Mouse (Mus musculus) bone marrow macrophage, adult 2 months (primary cell): ENCODE data around the gene Scaf11. TPM values are rescaled to one million over a fixed set of nuclear protein-coding genes. Genes with fewer than 3 reads are reported as not detected.

Experiments
- H3K27ac ChIP-seq: 2 replicates; pipeline ENCODE4 v1.5.1; 2012; ENCODE audit warnings: low read depth, low read length; ENCODE audit not compliant: insufficient read depth
- H3K4me1 ChIP-seq: 2 replicates; pipeline ENCODE4 v1.6.1; 2012; ENCODE audit warnings: low read length; ENCODE audit not compliant: control insufficient read depth, insufficient read depth
- H3K4me3 ChIP-seq: 2 replicates; pipeline ENCODE4 v1.5.1; 2012; ENCODE audit warnings: mild to moderate bottlenecking, low read length, moderate library complexity; ENCODE audit not compliant: insufficient read depth
- CTCF ChIP-seq: IDR thresholded peaks from 2 replicates; pipeline ENCODE4 v1.5.1; 2012; ENCODE audit warnings: low read depth, mild to moderate bottlenecking, low read length, moderate library complexity
- POLR2A ChIP-seq: IDR thresholded peaks from 2 replicates; pipeline ENCODE4 v1.6.1; 2012; ENCODE audit warnings: mild to moderate bottlenecking, low read depth, low read length, borderline replicate concordance
- polyA plus RNA-seq: library from polyadenylated mRNA; stranded (reverse); fragments of >200 nt; gene quantifications from 2 replicates; pipeline ENCODE4 v1.2.4, GENCODE M21; 2012; ENCODE audit not compliant: missing spikeins, insufficient read depth, insufficient read length

The Scaf11 gene
- polyA plus RNA-seq, 1 experiment, result 56.0 TPM

DNA sequence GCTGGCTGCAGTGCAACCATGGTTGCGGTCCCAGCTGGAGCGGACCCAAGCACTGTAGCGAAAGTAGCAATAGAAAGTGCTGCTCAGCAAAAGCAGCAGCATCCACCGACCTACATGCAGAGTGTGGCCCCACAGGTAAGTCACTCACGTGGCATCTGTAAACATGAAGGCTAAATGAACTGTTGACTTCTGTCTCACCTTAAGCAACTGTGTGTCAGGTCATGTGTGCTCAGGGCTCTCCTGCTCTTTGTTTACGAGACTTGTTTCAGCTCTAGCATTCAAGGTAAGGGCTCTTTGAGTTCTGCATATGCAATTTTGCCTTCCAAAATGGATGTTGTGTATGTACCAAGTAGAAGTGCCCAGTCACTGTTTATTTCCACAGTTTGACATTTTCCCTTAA is 88.0 kb downstream of the Scaf11 start:
- H3K4me1 ChIP-seq, result peaks cover 17% of the 10 kb centered on the region
- H3K4me3 ChIP-seq, result no peak overlapping the region
- no peak for TF ChIP-seq POLR2A
- no peak for TF ChIP-seq CTCF
- H3K27ac ChIP-seq, result no peak overlapping the region

- H3K4me1 ChIP-seq, result peaks cover 8% of the 10 kb centered on the region
- no peak overlapping the region for H3K27ac ChIP-seq
- TF ChIP-seq POLR2A (no peak), CTCF (no peak)
- no peak overlapping the region for H3K4me3 ChIP-seq
Observed at GRCm38 (mm10) chr15:96371311-96371710, 89.3 kb downstream of the Scaf11 start.

DNA sequence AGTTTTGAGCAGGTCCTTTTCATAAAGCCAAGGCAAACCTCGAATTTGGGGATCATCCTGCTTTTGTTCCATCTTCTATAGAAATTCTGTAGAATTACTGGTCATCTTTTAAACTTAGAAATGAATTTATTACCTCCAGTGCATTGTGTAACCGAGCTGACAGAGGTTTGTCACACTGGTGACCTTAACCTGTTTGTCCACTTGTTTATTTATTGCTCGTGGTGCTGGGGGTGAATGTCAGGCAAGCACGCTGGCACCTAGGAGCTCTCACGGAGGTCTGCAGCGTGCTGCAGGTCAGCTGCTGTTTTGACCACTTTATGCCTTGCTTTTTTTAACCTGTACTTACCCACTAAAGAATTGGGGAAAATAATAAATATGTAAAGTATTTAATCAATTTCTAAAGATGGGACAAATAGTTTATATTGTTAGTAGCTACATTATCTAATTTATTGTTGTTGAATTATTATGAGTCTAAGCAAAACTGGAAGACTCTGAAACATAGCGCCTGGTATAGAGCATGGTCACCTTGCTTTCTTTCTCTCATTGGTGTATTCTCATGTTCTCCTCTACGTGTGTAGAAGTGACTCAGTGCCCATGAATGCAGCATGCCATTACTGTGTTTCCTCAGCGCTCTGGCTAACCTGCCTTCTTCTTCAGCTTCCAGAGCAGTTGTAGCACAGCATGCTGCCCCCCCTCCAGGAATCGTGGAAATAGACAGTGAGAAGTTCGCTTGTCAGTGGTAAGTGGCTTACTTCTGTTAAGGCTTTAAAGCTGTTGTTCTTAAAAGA is 94.3 kb downstream of the Scaf11 start:
- no peaks in the 10 kb centered on the region for H3K4me1 ChIP-seq
- no peak for TF ChIP-seq POLR2A
- TF ChIP-seq CTCF, result no peak
- H3K27ac ChIP-seq, result no peak overlapping the region
- H3K4me3 ChIP-seq, result no peak overlapping the region

DNA sequence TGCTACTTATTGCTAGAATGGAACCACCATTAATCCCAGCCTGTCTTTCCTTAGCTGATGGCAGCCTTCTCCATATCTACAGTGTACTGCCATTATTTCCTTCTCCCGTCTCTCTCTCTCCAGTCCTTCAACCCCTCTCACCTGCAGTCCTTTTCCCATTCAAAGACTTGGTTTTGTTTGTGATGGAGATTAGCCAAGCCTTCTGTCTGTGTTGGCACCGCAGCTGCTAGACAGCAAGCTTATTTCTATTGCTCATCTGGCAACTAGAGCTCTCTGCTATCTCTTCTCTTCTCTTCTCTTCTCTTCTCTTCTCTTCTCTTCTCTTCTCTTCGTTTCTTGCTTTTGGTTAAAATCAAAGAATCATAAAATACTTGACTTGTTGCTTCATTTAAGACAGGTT is 95.3 kb downstream of the Scaf11 start:
- no peak overlapping the region for H3K4me3 ChIP-seq
- no peak overlapping the region for H3K27ac ChIP-seq
- no peaks in the 10 kb centered on the region for H3K4me1 ChIP-seq
- TF ChIP-seq POLR2A (no peak), CTCF (no peak)

Other genes with a start within 250 kb of the Scaf11 start
- gene Arid2, start 173.3 kb downstream of the Scaf11 start, polyA plus RNA-seq, result 14.5 and 17.4 TPM in 2 replicates
- gene Slc38a1, start 182.1 kb upstream of the Scaf11 start, polyA plus RNA-seq, result 26.2 and 31.5 TPM in 2 replicates
- 80.7 and 83.9 TPM in 2 replicates for gene Slc38a2, start 238.9 kb upstream of the Scaf11 start, polyA plus RNA-seq